9 mouse cellular contexts compared by ENCODE assay signal in the genomic region with DNA sequence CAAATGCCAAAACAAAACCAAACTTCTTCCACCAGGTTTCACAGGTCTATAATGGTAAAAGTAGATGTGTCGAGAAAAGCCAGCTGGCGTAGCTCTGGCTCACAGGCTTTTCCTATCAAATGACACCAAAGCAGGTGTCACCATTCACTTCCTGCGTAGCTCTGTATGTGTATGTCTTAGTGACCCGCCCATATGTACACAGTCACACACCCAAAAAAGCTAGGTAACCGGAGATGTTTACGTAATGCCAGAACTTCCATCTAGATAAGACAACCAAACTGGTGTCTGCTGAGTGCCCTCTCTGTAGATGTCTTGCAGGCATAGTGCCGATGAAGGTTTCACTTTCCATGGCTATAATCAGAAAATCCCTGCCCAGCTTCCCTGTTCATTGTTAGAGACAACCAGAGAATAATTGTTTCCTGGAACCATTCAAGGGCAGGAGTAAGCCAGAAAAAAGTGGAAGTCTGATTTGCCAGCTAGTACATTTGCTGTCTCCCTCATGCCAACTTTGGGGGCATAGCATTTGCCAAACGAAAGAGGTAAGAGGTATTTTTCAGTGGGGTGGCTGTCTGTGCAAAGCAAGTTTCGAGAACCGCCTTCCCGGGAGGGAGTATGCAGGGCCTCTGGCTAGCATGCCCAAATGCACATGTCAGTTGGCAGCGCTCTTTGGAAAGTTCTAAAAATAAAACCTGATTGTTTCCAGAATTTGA.
DNase-seq lines count a peak whose midpoint lies in the region; ATAC-seq lines count a peak whose summit lies in the region.
"Had no signal": no experiment of that assay in that cellular context is flagged by ENCODE, and none has a peak within 500 bp of the region (broad histone marks: within the 10 kb centered on the region; RNA-seq: fewer than 3 reads in every experiment).

No protein-coding gene starts in this region.

- H3K27me3 ChIP-seq in embryonic facial prominence, embryonic 13.5 days, result no peaks in the 10 kb centered on the region
- 0 out of 2 replicates have a peak, but pooled peaks cover 4% of the 10 kb centered on the region for H3K27me3 ChIP-seq in midbrain, embryonic 10.5 days (ENCODE audit: low read depth, poor library complexity, severe bottlenecking)
- H3K27me3 ChIP-seq: liver, embryonic 12.5 days had no signal

- H3K9ac ChIP-seq in embryonic facial prominence, embryonic 13.5 days, result no peak overlapping the region
- H3K9ac ChIP-seq: liver, embryonic 12.5 days had no signal

- H3K4me3 ChIP-seq in embryonic facial prominence, embryonic 13.5 days, result no peak overlapping the region
- no peak overlapping the region for H3K4me3 ChIP-seq in midbrain, embryonic 10.5 days
- H3K4me3 ChIP-seq: liver, embryonic 12.5 days had no signal

- H3K4me2 ChIP-seq in embryonic facial prominence, embryonic 13.5 days, result no peak overlapping the region; the same call in 1 of the 2 replicates
- H3K4me2 ChIP-seq: liver, embryonic 12.5 days had no signal

- DNase-seq in kidney, adult 9 months, result peak; percentile 42
- DNase-seq in kidney, postnatal 10 days, result no peak
- peak; percentile 33 to 52 for DNase-seq in heart, postnatal 36 days
- peak; percentile 21 to 33 for DNase-seq in lung, postnatal 4 days
- no peak for DNase-seq in right cerebral cortex, postnatal 10 days (ENCODE audit: low spot score in 2 of 2)
- DNase-seq in midbrain, embryonic 10.5 days (ENCODE audit: low spot score), result no peak
- DNase-seq in ovary, postnatal 14 days (ENCODE audit: low spot score), result no peak

- ATAC-seq in embryonic facial prominence, embryonic 13.5 days (ENCODE audit: insufficient number of reproducible peaks, insufficient read depth, low FRiP score, low TSS enrichment, low read depth), result peak; percentile 59; the same call in 1 of the 2 replicates
- ATAC-seq: liver, embryonic 12.5 days had no signal

- H3K36me3 ChIP-seq in embryonic facial prominence, embryonic 13.5 days, result peaks cover 11% of the 10 kb centered on the region
- H3K36me3 ChIP-seq in midbrain, embryonic 10.5 days, result no peaks in the 10 kb centered on the region
- H3K36me3 ChIP-seq: liver, embryonic 12.5 days had no signal

- peak overlapping the region; percentile 71 for H3K27ac ChIP-seq in embryonic facial prominence, embryonic 13.5 days
- no peak overlapping the region for H3K27ac ChIP-seq in midbrain, embryonic 10.5 days (replicated peaks)
- H3K27ac ChIP-seq: liver, embryonic 12.5 days had no signal

- intact Hi-C loops in heart, postnatal 36 days (cut with DNase I), result loop anchor here (5.0 kb wide), 2 partner anchors 75 to 425 kb away; no protein-coding TSS in a partner anchor

- no peaks in the 10 kb centered on the region for H3K9me3 ChIP-seq in embryonic facial prominence, embryonic 13.5 days
- no peaks in the 10 kb centered on the region for H3K9me3 ChIP-seq in midbrain, embryonic 10.5 days (replicated peaks)
- H3K9me3 ChIP-seq: liver, embryonic 12.5 days had no signal

- WGBS in embryonic facial prominence, embryonic 13.5 days, result 68% methylated on average over 12 of the region's 12 CpGs
- WGBS in midbrain, embryonic 10.5 days, result 93% methylated on average over 12 of the region's 12 CpGs

- peaks cover 14% of the 10 kb centered on the region for H3K4me1 ChIP-seq in embryonic facial prominence, embryonic 13.5 days
- H3K4me1 ChIP-seq in midbrain, embryonic 10.5 days, result peaks cover 44% of the 10 kb centered on the region
- H3K4me1 ChIP-seq: liver, embryonic 12.5 days had no signal

Comparison
In these comparisons a context has a peak if more than half of its experiments do, and no peak if none do; other contexts are left out.
1. DNase-seq: peak in kidney, adult 9 months (single experiment), heart, postnatal 36 days (2 of 2) and lung, postnatal 4 days (2 of 2); none in kidney, postnatal 10 days (single experiment), right cerebral cortex, postnatal 10 days (0 of 2), midbrain, embryonic 10.5 days (single experiment) and ovary, postnatal 14 days (single experiment).